Mouse (Mus musculus): ENCODE data around the gene Slc29a1. TPM values are rescaled to one million over a fixed set of nuclear protein-coding genes. Genes with fewer than 3 reads are reported as not detected.
A peak's percentile ranks its signal among the peaks of the same experiment; 100 is the strongest.

The Slc29a1 gene
- polyA plus RNA-seq, 1 experiment: 72.2 TPM

DNA sequence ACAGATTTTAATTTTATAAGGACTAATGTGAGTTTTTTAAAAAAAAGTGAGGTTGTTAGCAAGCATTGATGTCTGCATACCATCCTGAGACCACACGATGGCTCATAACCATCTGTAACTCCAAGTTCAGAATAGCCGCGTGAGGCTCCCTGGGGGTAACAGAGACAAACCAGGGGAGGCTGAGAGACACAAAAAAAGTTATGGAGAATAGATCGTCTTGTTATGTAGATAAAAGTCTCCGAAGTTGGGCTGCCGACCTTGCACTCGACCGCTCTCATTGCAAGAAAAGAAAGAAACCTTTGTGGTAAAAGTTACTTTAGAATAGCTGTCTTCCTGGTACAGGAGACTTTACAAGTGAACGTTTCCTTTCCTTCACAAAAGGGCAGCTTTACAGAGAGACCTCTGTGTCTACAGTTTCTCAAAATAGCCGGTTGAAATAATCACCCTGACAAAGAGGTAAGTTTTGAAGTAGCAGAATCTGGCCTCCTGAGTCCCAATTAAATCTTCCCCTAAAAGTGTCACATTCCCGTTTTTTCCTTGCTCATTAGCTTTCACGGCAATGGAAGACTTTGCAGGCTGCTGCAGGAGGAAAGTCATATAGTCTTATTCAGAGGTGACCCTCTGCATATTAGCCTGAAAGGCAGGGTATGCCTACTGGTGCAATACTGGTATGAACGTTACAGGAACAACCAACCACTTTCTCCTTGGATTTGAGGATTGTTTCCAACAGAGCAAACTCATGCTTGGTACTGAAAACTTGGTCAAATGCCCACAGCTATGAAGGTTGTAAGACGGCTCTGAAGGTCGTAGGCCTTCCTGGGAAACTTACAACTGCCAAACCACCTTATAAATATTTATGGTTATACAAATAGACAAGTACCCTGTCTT lies 7.8 kb upstream of the Slc29a1 start:
- Histone ChIP-seq H3K27me3 (ENCODE audit: control insufficient read depth, insufficient read depth, low read length) (no peaks in the 10 kb centered on the region), H3K4me1 (ENCODE audit: control insufficient read depth, insufficient read depth, low read length) (no peaks in the 10 kb centered on the region), H3K4me3 (replicated peaks; ENCODE audit: insufficient read depth, low read depth, low read length) (no peak overlapping the region), H3K27ac (ENCODE audit: insufficient read depth, low read length) (no peak overlapping the region)
- TF ChIP-seq CTCF (IDR thresholded peaks at IDR 0.05; ENCODE audit: borderline replicate concordance, insufficient read depth, low read depth, low read length): no peak
- no peak for TF ChIP-seq POLR2A (IDR thresholded peaks at IDR 0.05; ENCODE audit: borderline replicate concordance, insufficient read depth, low read length)
- WGBS: 80% methylated on average over 15 of the region's 15 CpGs
- DNase-seq: no peak

DNA sequence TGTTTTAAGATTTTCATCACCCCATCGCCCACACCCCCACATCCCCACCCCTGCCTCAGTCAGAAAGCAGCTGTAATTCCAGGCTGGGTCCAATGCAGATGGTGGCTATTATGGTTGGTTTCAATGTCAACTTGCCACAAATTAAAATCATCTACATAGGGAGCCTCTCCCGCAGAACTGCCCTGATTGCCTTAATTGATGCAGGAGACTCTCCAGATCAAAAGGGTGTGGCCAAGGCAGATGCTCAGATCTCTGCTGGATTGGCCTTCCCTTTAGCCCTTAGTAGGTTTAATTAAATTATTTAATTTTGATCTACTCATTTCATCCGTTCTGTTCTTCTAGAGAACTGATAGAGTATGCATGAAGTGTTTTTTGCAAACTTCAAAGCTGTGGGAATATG lies 3.6 kb upstream of the Slc29a1 start:
- DNase-seq: no peak
- Histone ChIP-seq H3K4me3 (replicated peaks; ENCODE audit: insufficient read depth, low read depth, low read length) (no peak overlapping the region), H3K27ac (ENCODE audit: insufficient read depth, low read length) (no peak overlapping the region), H3K4me1 (ENCODE audit: control insufficient read depth, insufficient read depth, low read length) (no peaks in the 10 kb centered on the region), H3K27me3 (ENCODE audit: control insufficient read depth, insufficient read depth, low read length) (no peaks in the 10 kb centered on the region)
- WGBS: 71% methylated on average over 3 of the region's 3 CpGs
- no peak for TF ChIP-seq CTCF (IDR thresholded peaks at IDR 0.05; ENCODE audit: borderline replicate concordance, insufficient read depth, low read depth, low read length)
- no peak for TF ChIP-seq POLR2A (IDR thresholded peaks at IDR 0.05; ENCODE audit: borderline replicate concordance, insufficient read depth, low read length)

DNA sequence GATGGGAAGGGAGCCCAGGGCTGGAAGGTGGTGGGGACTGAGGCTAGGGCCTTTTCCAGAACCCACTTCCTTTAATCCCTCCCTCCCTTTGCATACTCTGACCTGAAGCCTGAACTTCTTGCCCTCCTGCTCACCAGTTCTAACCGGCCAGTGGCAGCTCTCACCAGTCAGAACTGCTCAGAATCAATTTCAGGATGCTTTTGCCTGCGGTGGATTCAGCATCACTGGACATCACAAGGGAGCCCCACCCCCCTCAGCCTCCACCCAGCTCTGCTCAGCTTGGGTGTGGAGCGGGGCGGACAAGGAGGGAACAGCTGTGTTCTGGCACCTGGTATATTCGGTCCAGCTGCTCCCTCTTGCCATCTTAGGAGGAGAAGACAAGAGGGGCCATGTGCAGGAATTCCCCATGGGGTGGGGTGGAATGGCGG lies 2.5 kb upstream of the Slc29a1 start, which contains the start of gene Mymx:
Gene Mymx (minus strand): TSS at position 226 of the 428 bp plus-strand sequence.
- Histone ChIP-seq H3K4me3 (replicated peaks; ENCODE audit: insufficient read depth, low read depth, low read length) (no peak within 1 kb of the TSS), H3K27ac (ENCODE audit: insufficient read depth, low read length) (no peak within 1 kb of the TSS), H3K4me1 (ENCODE audit: control insufficient read depth, insufficient read depth, low read length) (peaks cover 4% of the 10 kb centered on the region), H3K27me3 (ENCODE audit: control insufficient read depth, insufficient read depth, low read length) (no peaks in the 10 kb centered on the region)
- WGBS: 59% methylated on average over 6 of the region's 6 CpGs
- TF ChIP-seq POLR2A (IDR thresholded peaks at IDR 0.05; ENCODE audit: borderline replicate concordance, insufficient read depth, low read length): no peak
- TF ChIP-seq CTCF (IDR thresholded peaks at IDR 0.05; ENCODE audit: borderline replicate concordance, insufficient read depth, low read depth, low read length): no peak
- no peak for DNase-seq

DNA sequence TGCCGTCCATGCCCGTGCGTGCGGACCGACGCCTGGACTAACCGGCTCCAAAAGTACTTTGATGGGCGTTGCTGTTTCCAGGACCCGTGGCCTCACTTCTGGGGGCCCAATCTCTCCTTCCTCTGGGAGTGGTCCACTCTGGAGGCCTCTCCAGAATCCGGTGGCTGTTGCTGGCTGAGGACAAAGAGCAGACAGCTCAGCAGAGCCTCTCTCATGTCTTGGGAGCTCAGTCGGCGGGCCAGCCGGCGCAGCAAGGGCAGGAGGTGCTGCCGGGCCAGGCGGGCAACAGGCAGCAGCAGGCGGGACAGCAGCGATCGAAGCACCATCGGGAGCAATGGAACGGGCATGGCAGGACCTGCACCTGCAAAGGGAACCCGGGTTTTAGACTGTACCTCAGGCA lies 1.9 kb upstream of the Slc29a1 start:
- 40% methylated on average over 22 of the region's 22 CpGs for WGBS
- Histone ChIP-seq H3K27me3 (ENCODE audit: control insufficient read depth, insufficient read depth, low read length) (no peaks in the 10 kb centered on the region), H3K4me3 (replicated peaks; ENCODE audit: insufficient read depth, low read depth, low read length) (no peak overlapping the region), H3K27ac (ENCODE audit: insufficient read depth, low read length) (no peak overlapping the region), H3K4me1 (ENCODE audit: control insufficient read depth, insufficient read depth, low read length) (peaks cover 10% of the 10 kb centered on the region)
- TF ChIP-seq POLR2A (IDR thresholded peaks at IDR 0.05; ENCODE audit: borderline replicate concordance, insufficient read depth, low read length) (no peak), CTCF (IDR thresholded peaks at IDR 0.05; ENCODE audit: borderline replicate concordance, insufficient read depth, low read depth, low read length) (no peak)
- no peak for DNase-seq

DNA sequence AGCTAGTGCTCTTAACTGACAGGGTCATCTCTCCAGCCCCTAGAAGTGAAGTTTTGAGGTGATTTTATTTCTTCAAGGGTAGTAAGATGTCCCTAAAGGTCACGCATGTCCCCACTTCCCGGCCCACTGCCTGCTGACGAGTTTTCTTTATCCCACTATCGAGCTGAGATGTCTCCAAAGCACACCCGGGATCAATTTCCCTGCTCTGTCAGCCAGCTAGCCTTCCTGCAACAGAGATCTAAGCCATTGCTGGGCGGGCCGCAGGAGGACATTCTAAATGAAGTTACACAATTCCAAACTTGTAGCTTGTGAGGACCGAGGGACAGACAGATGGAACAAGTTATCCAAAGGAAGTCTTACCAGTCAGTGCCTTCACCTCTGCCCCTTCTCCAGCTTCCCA lies 861 bp upstream of the Slc29a1 start:
- H3K27ac ChIP-seq (ENCODE audit: insufficient read depth, low read length): no peak overlapping the region
- no peak for DNase-seq
- TF ChIP-seq CTCF (IDR thresholded peaks at IDR 0.05; ENCODE audit: borderline replicate concordance, insufficient read depth, low read depth, low read length) (no peak), POLR2A (IDR thresholded peaks at IDR 0.05; ENCODE audit: borderline replicate concordance, insufficient read depth, low read length) (no peak)
- no peaks in the 10 kb centered on the region for H3K27me3 ChIP-seq (ENCODE audit: control insufficient read depth, insufficient read depth, low read length)
- no peak overlapping the region for H3K4me3 ChIP-seq (replicated peaks; ENCODE audit: insufficient read depth, low read depth, low read length)
- 83% methylated on average over 8 of the region's 8 CpGs for WGBS
- H3K4me1 ChIP-seq (ENCODE audit: control insufficient read depth, insufficient read depth, low read length): peaks cover 15% of the 10 kb centered on the region

DNA sequence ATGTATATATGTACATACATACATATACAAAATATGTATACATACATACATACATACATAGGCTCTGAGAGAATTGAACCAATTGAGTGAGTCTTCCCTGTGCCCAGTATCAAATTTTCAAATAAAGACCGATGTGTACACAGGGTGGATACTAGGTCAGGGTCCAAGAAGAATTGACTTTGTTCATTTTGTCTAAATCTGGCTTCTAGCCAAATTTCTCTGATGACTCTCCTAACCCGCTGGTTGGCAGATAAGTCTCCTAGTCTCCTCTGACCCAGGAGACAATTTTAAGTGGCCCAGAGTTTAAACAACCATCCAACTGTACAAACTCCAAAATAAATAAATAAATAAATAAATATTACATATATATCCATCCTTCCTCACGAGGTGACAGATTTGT lies 515 bp downstream of the Slc29a1 start:
- no peak for DNase-seq
- peaks cover 21% of the 10 kb centered on the region for H3K4me1 ChIP-seq (ENCODE audit: control insufficient read depth, insufficient read depth, low read length)
- no peak overlapping the region for H3K27ac ChIP-seq (ENCODE audit: insufficient read depth, low read length)
- H3K27me3 ChIP-seq (ENCODE audit: control insufficient read depth, insufficient read depth, low read length): no peaks in the 10 kb centered on the region
- WGBS: 33% methylated on average over 3 of the region's 3 CpGs
- TF ChIP-seq POLR2A (IDR thresholded peaks at IDR 0.05; ENCODE audit: borderline replicate concordance, insufficient read depth, low read length): no peak
- TF ChIP-seq CTCF (IDR thresholded peaks at IDR 0.05; ENCODE audit: borderline replicate concordance, insufficient read depth, low read depth, low read length): no peak
- no peak overlapping the region for H3K4me3 ChIP-seq (replicated peaks; ENCODE audit: insufficient read depth, low read depth, low read length)

DNA sequence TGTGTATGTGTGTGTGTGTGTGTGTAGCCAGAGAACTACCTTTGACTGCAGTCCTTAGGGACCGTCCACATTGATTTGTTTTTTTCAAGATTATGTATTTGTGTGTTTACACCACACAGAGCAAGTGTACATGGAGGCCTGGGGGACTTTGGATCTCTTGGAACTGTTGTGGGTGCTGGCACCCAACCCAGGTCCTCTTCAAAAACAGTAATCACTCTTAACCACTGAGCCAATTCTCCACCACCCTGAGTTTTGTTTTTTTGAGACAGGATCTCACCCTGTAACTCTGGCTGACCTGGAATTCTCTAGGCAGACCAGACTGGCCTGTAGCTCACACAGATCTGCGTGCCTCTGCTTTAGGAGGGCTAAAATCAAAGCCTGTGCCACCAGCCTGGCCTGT lies 1.0 kb downstream of the Slc29a1 start:
- H3K27me3 ChIP-seq (ENCODE audit: control insufficient read depth, insufficient read depth, low read length): no peaks in the 10 kb centered on the region
- WGBS: 89% methylated on average over 2 of the region's 2 CpGs
- H3K4me1 ChIP-seq (ENCODE audit: control insufficient read depth, insufficient read depth, low read length): peaks cover 26% of the 10 kb centered on the region
- H3K27ac ChIP-seq (ENCODE audit: insufficient read depth, low read length): no peak overlapping the region
- DNase-seq: no peak
- H3K4me3 ChIP-seq (replicated peaks; ENCODE audit: insufficient read depth, low read depth, low read length): no peak overlapping the region
- TF ChIP-seq POLR2A (IDR thresholded peaks at IDR 0.05; ENCODE audit: borderline replicate concordance, insufficient read depth, low read length): no peak
- TF ChIP-seq CTCF (IDR thresholded peaks at IDR 0.05; ENCODE audit: borderline replicate concordance, insufficient read depth, low read depth, low read length): no peak

DNA sequence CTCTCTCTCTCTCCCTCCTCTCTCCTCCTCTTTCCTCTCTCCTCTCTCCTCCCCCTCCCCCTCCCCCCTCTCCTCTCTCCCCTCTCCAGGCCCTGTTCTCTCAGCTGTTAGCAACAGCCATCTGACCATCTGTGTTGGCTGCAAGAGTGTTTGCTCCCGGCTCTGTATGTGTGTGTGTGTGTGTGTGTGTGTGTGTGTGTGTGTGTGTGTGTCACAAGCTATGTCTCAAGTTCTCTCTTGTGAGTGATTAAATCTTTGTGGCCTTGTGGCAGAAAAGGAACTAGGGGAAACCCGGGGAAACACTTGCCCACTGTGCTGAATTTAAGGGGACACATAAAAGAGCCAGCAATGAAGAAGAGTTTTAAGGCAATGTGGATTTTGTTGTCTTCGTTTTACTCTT lies 1.6 kb downstream of the Slc29a1 start:
- DNase-seq: peak in 1 of 2 experiments; percentile 18
- no peak for TF ChIP-seq POLR2A (IDR thresholded peaks at IDR 0.05; ENCODE audit: borderline replicate concordance, insufficient read depth, low read length)
- TF ChIP-seq CTCF (IDR thresholded peaks at IDR 0.05; ENCODE audit: borderline replicate concordance, insufficient read depth, low read depth, low read length): no peak
- H3K4me1 ChIP-seq (ENCODE audit: control insufficient read depth, insufficient read depth, low read length): peaks cover 31% of the 10 kb centered on the region
- no peak overlapping the region for H3K27ac ChIP-seq (ENCODE audit: insufficient read depth, low read length)
- 39% methylated on average over 3 of the region's 3 CpGs for WGBS
- no peaks in the 10 kb centered on the region for H3K27me3 ChIP-seq (ENCODE audit: control insufficient read depth, insufficient read depth, low read length)
- no peak overlapping the region for H3K4me3 ChIP-seq (replicated peaks; ENCODE audit: insufficient read depth, low read depth, low read length)
